Mouse (Mus musculus): ENCODE measurements around the gene Fubp1. TPM values are rescaled to one million over a fixed set of nuclear protein-coding genes. Genes with fewer than 3 reads are reported as not detected.

Fubp1 gene
- polyA plus RNA-seq, 1 experiment from 2014 or later: 205 TPM

Other genes starting within 250 kb of the Fubp1 start
- gene Gipc2, start 44.2 kb upstream of the Fubp1 start, polyA plus RNA-seq (2015; fragmentation: Nextera tagmentation; extraction: Ambion mirVana): 171 and 172 TPM in 2 replicates
- gene Dnajb4, start 120 bp upstream of the Fubp1 start, polyA plus RNA-seq (2015; fragmentation: Nextera tagmentation; extraction: Ambion mirVana): 23.1 and 25.5 TPM in 2 replicates
- gene Nexn, start 55.9 kb downstream of the Fubp1 start, polyA plus RNA-seq (2015; fragmentation: Nextera tagmentation; extraction: Ambion mirVana): 23.3 and 31.2 TPM in 2 replicates
- 15.3 and 17.4 TPM in 2 replicates for gene Miga1, start 130.0 kb downstream of the Fubp1 start, polyA plus RNA-seq (2015; fragmentation: Nextera tagmentation; extraction: Ambion mirVana)
- gene Usp33, start 136.1 kb downstream of the Fubp1 start, polyA plus RNA-seq (2015; fragmentation: Nextera tagmentation; extraction: Ambion mirVana): 45.3 and 51.1 TPM in 2 replicates
- 39.3 and 39.8 TPM in 2 replicates for gene Zzz3, start 185.1 kb downstream of the Fubp1 start, polyA plus RNA-seq (2015; fragmentation: Nextera tagmentation; extraction: Ambion mirVana)